Mouse (Mus musculus): ENCODE results near the gene Cblc.

DNA sequence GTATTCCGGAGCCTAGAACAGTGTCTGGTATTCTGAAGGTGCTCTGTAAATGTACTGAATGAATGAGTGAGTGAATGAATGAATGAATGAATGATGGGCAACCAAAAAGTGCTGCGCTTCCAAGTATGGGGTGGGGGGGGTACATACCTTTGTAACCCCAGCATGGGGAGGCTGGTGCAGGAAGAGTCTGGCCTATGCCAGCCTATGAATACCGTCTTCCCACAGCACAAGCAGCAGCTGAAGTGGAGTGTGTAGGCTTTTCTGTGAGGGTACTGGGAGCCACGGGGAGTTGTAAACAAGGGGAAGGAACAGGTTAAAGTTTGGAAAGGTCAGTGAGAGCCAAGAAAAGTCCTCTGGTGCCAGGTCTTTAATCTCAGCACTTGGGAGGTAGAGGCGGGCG, 52.8 kb downstream of the Cblc start:
- TF ChIP-seq CTCF (IDR thresholded peaks at IDR 0.05; ENCODE audit: borderline replicate concordance, insufficient read depth, low read length) (no peak), POLR2A (IDR thresholded peaks at IDR 0.05; ENCODE audit: low read depth, low read length) (no peak)

Measured in embryonic fibroblast, embryonic 13.5 days (primary cell).